Mouse (Mus musculus) MEL (cell line): ENCODE results near the gene Pafah2.

Experiments used
- CHD2 ChIP-seq: IDR thresholded peaks from 2 replicates; pipeline ENCODE4 v1.6.1; 2011; ENCODE audit warnings: low read length, improper control_type of control experiment
- CTCF ChIP-seq, 3 experiments: IDR thresholded peaks in 2 of 3; conservative IDR thresholded peaks in 1 of 3; 2 replicates each; pipeline ENCODE4 v1.5.1; 2011 to 2012; ENCODE audit warnings: low read length in 3 of 3, low read depth in 2 of 3, mild to moderate bottlenecking in 2 of 3, improper control_type of control experiment in 1 of 3, inconsistent platforms in 1 of 3, mixed read lengths in 1 of 3, moderate library complexity in 1 of 3; ENCODE audit not compliant: control insufficient read depth in 1 of 3, insufficient read depth in 1 of 3, poor library complexity in 1 of 3, severe bottlenecking in 1 of 3
- ELF1 ChIP-seq: IDR thresholded peaks from 2 replicates; pipeline ENCODE4 v1.6.1; 2014; ENCODE audit warnings: low read depth, mild to moderate bottlenecking, inconsistent platforms, low read length, improper control_type of control experiment, moderate library complexity
- EP300 ChIP-seq, 2 experiments: IDR thresholded peaks; 2 replicates each; pipeline ENCODE4 v1.6.1; 2011; ENCODE audit warnings: improper control_type of control experiment in 2 of 2, low read length in 2 of 2, low read depth in 1 of 2, mild to moderate bottlenecking in 1 of 2
- JUND ChIP-seq: IDR thresholded peaks from 2 replicates; pipeline ENCODE4 v1.6.1; 2011; ENCODE audit warnings: low read depth, mild to moderate bottlenecking, improper control_type of control experiment, low read length
- MAX ChIP-seq: IDR thresholded peaks from 2 replicates; pipeline ENCODE4 v1.6.1; 2011; ENCODE audit warnings: low read length, improper control_type of control experiment
- POLR2A ChIP-seq, 2 experiments: IDR thresholded peaks; 2 replicates each; pipeline ENCODE4 v1.6.1; 2011 to 2012; ENCODE audit warnings: low read length in 2 of 2, mild to moderate bottlenecking in 2 of 2, control low read depth in 1 of 2, improper control_type of control experiment in 1 of 2, low read depth in 1 of 2, moderate library complexity in 1 of 2; ENCODE audit not compliant: control insufficient read depth in 1 of 2, insufficient read depth in 1 of 2, poor library complexity in 1 of 2
- SIN3A ChIP-seq: IDR thresholded peaks from 2 replicates; pipeline ENCODE4 v1.6.1; 2012; ENCODE audit warnings: low read length, improper control_type of control experiment, inconsistent platforms
- TBP ChIP-seq: IDR thresholded peaks from 2 replicates; pipeline ENCODE4 v1.8.0; 2011; ENCODE audit warnings: low read depth, low read length, improper control_type of control experiment
- UBTF ChIP-seq: IDR thresholded peaks from 2 replicates; pipeline ENCODE4 v1.6.1; 2012; ENCODE audit warnings: low read depth, mild to moderate bottlenecking, inconsistent platforms, low read length, improper control_type of control experiment, moderate library complexity, borderline replicate concordance; ENCODE audit not compliant: insufficient read depth
- ZC3H11A ChIP-seq: IDR thresholded peaks from 2 replicates; pipeline ENCODE4 v1.6.1; 2012; ENCODE audit warnings: low read depth, mild to moderate bottlenecking, inconsistent platforms, low read length, improper control_type of control experiment
- ZMIZ1 ChIP-seq: IDR thresholded peaks from 2 replicates; pipeline ENCODE4 v1.6.1; 2012; ENCODE audit warnings: low read depth, mild to moderate bottlenecking, inconsistent platforms, low read length, improper control_type of control experiment, moderate library complexity
- ZNF384 ChIP-seq: IDR thresholded peaks from 2 replicates; pipeline ENCODE4 v1.6.1; 2012; ENCODE audit warnings: low read depth, mild to moderate bottlenecking, inconsistent platforms, low read length, improper control_type of control experiment

DNA sequence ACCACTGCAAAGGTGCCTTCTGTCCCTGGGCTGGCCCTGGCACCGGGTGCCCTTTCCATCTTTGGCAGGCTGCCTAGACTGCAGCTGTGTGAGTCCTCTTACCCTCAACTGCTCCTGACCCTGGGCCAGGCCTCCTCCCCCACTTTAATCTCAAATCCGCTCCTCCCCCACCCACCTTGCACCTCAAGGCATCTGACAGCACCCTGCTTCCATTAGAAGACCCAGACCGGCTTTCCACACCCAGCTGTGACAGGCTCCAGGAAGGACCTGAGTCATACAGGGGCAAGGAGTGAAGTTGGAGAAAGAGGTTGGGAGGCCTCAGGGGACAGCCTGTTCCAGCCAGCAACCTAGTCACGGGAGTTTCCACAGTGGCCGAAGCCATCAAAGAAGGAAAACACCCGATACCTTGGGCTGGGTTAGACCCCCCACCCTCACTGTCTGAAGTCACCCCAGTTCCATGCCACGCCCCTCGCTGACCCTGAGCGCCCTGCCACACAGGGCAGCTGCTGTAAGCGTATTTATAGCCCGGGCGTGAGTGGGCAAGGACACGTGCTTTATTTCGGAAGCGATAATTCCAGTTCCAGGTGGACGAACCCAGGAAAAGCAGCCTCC, 40.2 kb upstream of the Pafah2 start:
- TF ChIP-seq CHD2 = no peak
- no peak for TF ChIP-seq CTCF (IDR thresholded peaks at IDR 0.05 in 2 of 3, conservative IDR thresholded peaks at IDR 0.05 in 1 of 3; ENCODE audit: control insufficient read depth in 1 of 3, insufficient read depth in 1 of 3, low read depth in 2 of 3, low read length in 3 of 3, poor library complexity in 1 of 3, severe bottlenecking in 1 of 3)
- TF ChIP-seq JUND = no peak
- TF ChIP-seq POLR2A (IDR thresholded peaks at IDR 0.05; ENCODE audit: control insufficient read depth in 1 of 2, insufficient read depth in 1 of 2, low read depth in 1 of 2, low read length in 2 of 2, poor library complexity in 1 of 2) = no peak
- no peak for TF ChIP-seq EP300 (IDR thresholded peaks at IDR 0.05; ENCODE audit: low read depth in 1 of 2, low read length in 2 of 2)
- TF ChIP-seq SIN3A = no peak
- TF ChIP-seq UBTF = no peak
- TF ChIP-seq ZC3H11A = no peak
- no peak for TF ChIP-seq ZNF384
- TF ChIP-seq ELF1 = no peak
- TF ChIP-seq ZMIZ1 = no peak
- TF ChIP-seq TBP = no peak
- TF ChIP-seq MAX = no peak
